Comparison of ENCODE assay signal across 16 mouse cellular contexts in the genomic region with DNA sequence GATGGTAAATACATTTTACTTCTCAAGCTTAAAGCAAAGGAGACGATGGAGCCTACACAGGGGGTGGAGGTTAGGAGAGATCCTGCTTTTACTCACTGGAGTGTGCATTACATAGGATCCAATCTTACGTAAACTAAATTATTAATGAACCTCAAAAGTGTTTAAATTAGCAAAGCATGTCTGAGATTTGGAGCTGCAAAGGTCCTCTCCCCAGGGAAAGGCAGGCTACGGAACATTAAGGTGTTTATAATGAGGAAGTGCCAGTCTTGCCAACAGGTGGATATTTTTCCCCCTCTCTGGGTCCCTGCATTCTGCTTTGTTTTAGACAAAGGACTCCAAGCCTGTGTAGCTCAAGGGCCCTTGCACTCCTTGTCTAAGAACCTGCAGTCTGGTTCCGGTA.
DNase-seq lines count a peak whose midpoint lies in the region; ATAC-seq and TF ChIP-seq lines count a peak whose summit lies in the region.
"Had no signal": no experiment of that assay in that cellular context is flagged by ENCODE, and none has a peak within 500 bp of the region (broad histone marks: within the 10 kb centered on the region; RNA-seq: fewer than 3 reads in every experiment).

No protein-coding gene starts in this region.

- WGBS in embryonic facial prominence, embryonic 10.5 days, result 72% methylated on average over 4 of the region's 4 CpGs
- 15% methylated on average over 4 of the region's 4 CpGs for WGBS in forebrain, embryonic 13.5 days
- 29% methylated on average over 4 of the region's 4 CpGs for WGBS in hindbrain, embryonic 15.5 days
- 24% methylated on average over 4 of the region's 4 CpGs for WGBS in midbrain, postnatal 0 days

- peaks cover 54% of the 10 kb centered on the region for H3K4me1 ChIP-seq in embryonic facial prominence, embryonic 10.5 days
- peaks cover 87% of the 10 kb centered on the region for H3K4me1 ChIP-seq in forebrain, embryonic 13.5 days
- H3K4me1 ChIP-seq in hindbrain, embryonic 15.5 days (replicated peaks), result peaks cover 60% of the 10 kb centered on the region
- peaks cover 8% of the 10 kb centered on the region for H3K4me1 ChIP-seq in midbrain, postnatal 0 days (ENCODE audit: insufficient read depth, low read length)

- H3K27ac ChIP-seq in embryonic facial prominence, embryonic 10.5 days (replicated peaks), result peak overlapping the region; percentile 78
- H3K27ac ChIP-seq in forebrain, embryonic 13.5 days, result peak overlapping the region; percentile 92
- H3K27ac ChIP-seq in hindbrain, embryonic 15.5 days (replicated peaks), result peak overlapping the region; percentile 83; the same call in 1 of the 2 replicates
- peak overlapping the region; percentile 72 for H3K27ac ChIP-seq in midbrain, postnatal 0 days (ENCODE audit: low read depth, low read length)
- H3K27ac ChIP-seq: limb, embryonic 13.5 days had no signal

- no peaks in the 10 kb centered on the region for H3K27me3 ChIP-seq in embryonic facial prominence, embryonic 10.5 days (replicated peaks; ENCODE audit: low read depth, poor library complexity, severe bottlenecking)
- no peaks in the 10 kb centered on the region for H3K27me3 ChIP-seq in forebrain, embryonic 13.5 days
- H3K27me3 ChIP-seq in hindbrain, embryonic 15.5 days, result no peaks in the 10 kb centered on the region
- no peaks in the 10 kb centered on the region for H3K27me3 ChIP-seq in midbrain, postnatal 0 days (ENCODE audit: insufficient read depth, low read length)
- H3K27me3 ChIP-seq: limb, embryonic 13.5 days had no signal

- no peak for TF ChIP-seq CTCF in midbrain, postnatal 0 days (IDR thresholded peaks at IDR 0.05)

- H3K9me3 ChIP-seq in embryonic facial prominence, embryonic 10.5 days, result no peaks in the 10 kb centered on the region
- no peaks in the 10 kb centered on the region for H3K9me3 ChIP-seq in forebrain, embryonic 13.5 days (replicated peaks)
- no peaks in the 10 kb centered on the region for H3K9me3 ChIP-seq in hindbrain, embryonic 15.5 days
- no peaks in the 10 kb centered on the region for H3K9me3 ChIP-seq in midbrain, postnatal 0 days (ENCODE audit: low read length)
- H3K9me3 ChIP-seq: limb, embryonic 13.5 days had no signal

- peak overlapping the region; percentile 66 for H3K4me2 ChIP-seq in forebrain, embryonic 13.5 days
- H3K4me2 ChIP-seq in hindbrain, embryonic 15.5 days, result peak overlapping the region; percentile 62
- H3K4me2 ChIP-seq in midbrain, postnatal 0 days (ENCODE audit: low read depth, low read length, poor library complexity, severe bottlenecking), result peak overlapping the region; percentile 75

- H3K9ac ChIP-seq in forebrain, embryonic 13.5 days, result peak overlapping the region; percentile 41
- no peak overlapping the region for H3K9ac ChIP-seq in hindbrain, embryonic 15.5 days
- H3K9ac ChIP-seq in midbrain, postnatal 0 days (replicated peaks; ENCODE audit: low read length, poor library complexity, severe bottlenecking), result 0 out of 2 replicates have a peak overlapping the region, but pooled peaks have one; percentile 50
- H3K9ac ChIP-seq: limb, embryonic 13.5 days had no signal

- no peak for DNase-seq in embryonic facial prominence, embryonic 10.5 days (ENCODE audit: low spot score)
- DNase-seq in midbrain, postnatal 0 days (ENCODE audit: low spot score), result no peak
- DNase-seq in thymus, adult 18-20 months, result no peak
- DNase-seq in urinary bladder, postnatal 36 days (ENCODE audit: low spot score in 2 of 2), result no peak
- DNase-seq in layer of hippocampus, postnatal 25 days (ENCODE audit: extremely low spot score in 1 of 2, low spot score in 1 of 2), result no peak
- no peak for DNase-seq in kidney, adult 11 months
- DNase-seq: adrenal gland, postnatal 14 days; gastrocnemius, postnatal 36 days; kidney, postnatal 10 days; layer of hippocampus, postnatal 36 days; lung, adult 18-20 months; right cerebral cortex, adult 18-20 months; thymus, adult 2 months had no signal

- no peaks in the 10 kb centered on the region for H3K36me3 ChIP-seq in embryonic facial prominence, embryonic 10.5 days (replicated peaks)
- H3K36me3 ChIP-seq in forebrain, embryonic 13.5 days (ENCODE audit: poor library complexity, severe bottlenecking), result no peaks in the 10 kb centered on the region
- no peaks in the 10 kb centered on the region for H3K36me3 ChIP-seq in hindbrain, embryonic 15.5 days
- no peaks in the 10 kb centered on the region for H3K36me3 ChIP-seq in midbrain, postnatal 0 days (ENCODE audit: insufficient read depth, low read length)
- H3K36me3 ChIP-seq: limb, embryonic 13.5 days had no signal

- ATAC-seq in forebrain, embryonic 13.5 days, result no peak
- ATAC-seq in hindbrain, embryonic 15.5 days (ENCODE audit: low FRiP score, low read depth), result no peak
- ATAC-seq in midbrain, postnatal 0 days (ENCODE audit: low FRiP score), result no peak

- H3K4me3 ChIP-seq in embryonic facial prominence, embryonic 10.5 days, result 0 out of 2 replicates have a peak overlapping the region, but pooled peaks have one; percentile 1
- peak overlapping the region; percentile 35 for H3K4me3 ChIP-seq in forebrain, embryonic 13.5 days
- H3K4me3 ChIP-seq in hindbrain, embryonic 15.5 days, result peak overlapping the region; percentile 36; the same call in 1 of the 2 replicates
- H3K4me3 ChIP-seq in midbrain, postnatal 0 days (ENCODE audit: low read depth, low read length), result peak overlapping the region; percentile 38
- H3K4me3 ChIP-seq: limb, embryonic 13.5 days had no signal
